Mouse (Mus musculus): Measurements from ENCODE around the gene Olfr1315-ps1. TPM values are rescaled to one million over a fixed set of nuclear protein-coding genes. Genes with fewer than 3 reads are reported as not detected.

The Olfr1315-ps1 gene
- not detected in 2 replicates for polyA plus RNA-seq (2015; fragmentation: Nextera tagmentation; extraction: Ambion mirVana)

- no peak within 1 kb of the TSS for H3K4me2 ChIP-seq (replicated peaks)
- H3K4me1 ChIP-seq: no peaks in the 10 kb centered on the region
- ATAC-seq (ENCODE audit: insufficient number of reproducible peaks, low FRiP score, low TSS enrichment, low read depth): no peak
- H3K9ac ChIP-seq: no peak within 1 kb of the TSS
- no peaks in the 10 kb centered on the region for H3K36me3 ChIP-seq
- H3K9me3 ChIP-seq (replicated peaks): no peaks in the 10 kb centered on the region
- no peak within 1 kb of the TSS for H3K4me3 ChIP-seq (replicated peaks)
- no peaks in the 10 kb centered on the region for H3K27me3 ChIP-seq
- H3K27ac ChIP-seq (replicated peaks): no peak within 1 kb of the TSS
- WGBS: 70% methylated on average over 1 of the region's 1 CpGs
These were observed at the start of gene Olfr1315-ps1 for GRCm38 (mm10) chr2:112115340-112115739. TSS of gene Olfr1315-ps1 (minus strand) at chr2:112115440.

- no peaks in the 10 kb centered on the region for H3K36me3 ChIP-seq
These were observed 38.7 kb upstream of the Olfr1315-ps1 start, which contains the start of gene Olfr1318 for GRCm38 (mm10) chr2:112153898-112154297. TSS of gene Olfr1318 (plus strand) at chr2:112154198.

GRCm38 (mm10) chr2:112140029-112140428, 24.8 kb upstream of the Olfr1315-ps1 start, which contains the start of gene Olfr1317:
TSS of gene Olfr1317 (plus strand) at chr2:112140329.
- Histone ChIP-seq H3K27ac (replicated peaks) (no peak within 1 kb of the TSS), H3K4me3 (replicated peaks) (no peak within 1 kb of the TSS), H3K4me2 (replicated peaks) (no peak within 1 kb of the TSS), H3K27me3 (no peaks in the 10 kb centered on the region), H3K9ac (no peak within 1 kb of the TSS), H3K4me1 (no peaks in the 10 kb centered on the region), H3K36me3 (no peaks in the 10 kb centered on the region), H3K9me3 (replicated peaks) (no peaks in the 10 kb centered on the region)
- ATAC-seq (ENCODE audit: insufficient number of reproducible peaks, low FRiP score, low TSS enrichment, low read depth): no peak
- 68% methylated on average over 2 of the region's 2 CpGs for WGBS

More at GRCm38 (mm10) chr2:112153898-112154297, 38.7 kb upstream of the Olfr1315-ps1 start, which contains the start of gene Olfr1318:
- no peak within 1 kb of the TSS for H3K4me2 ChIP-seq (replicated peaks)
- no peaks in the 10 kb centered on the region for H3K27me3 ChIP-seq
- no peak within 1 kb of the TSS for H3K9ac ChIP-seq
- H3K4me3 ChIP-seq (replicated peaks): no peak within 1 kb of the TSS
- ATAC-seq (ENCODE audit: insufficient number of reproducible peaks, low FRiP score, low TSS enrichment, low read depth): no peak
- no peaks in the 10 kb centered on the region for H3K4me1 ChIP-seq
- H3K9me3 ChIP-seq (replicated peaks): no peaks in the 10 kb centered on the region
- no peak within 1 kb of the TSS for H3K27ac ChIP-seq (replicated peaks)

- Histone ChIP-seq H3K9me3 (replicated peaks) (no peaks in the 10 kb centered on the region), H3K27ac (replicated peaks) (no peak within 1 kb of the TSS), H3K4me2 (replicated peaks) (no peak within 1 kb of the TSS), H3K9ac (no peak within 1 kb of the TSS), H3K27me3 (no peaks in the 10 kb centered on the region), H3K4me1 (no peaks in the 10 kb centered on the region), H3K36me3 (no peaks in the 10 kb centered on the region), H3K4me3 (replicated peaks) (no peak within 1 kb of the TSS)
- WGBS: 85% methylated on average over 2 of the region's 2 CpGs
- ATAC-seq (ENCODE audit: insufficient number of reproducible peaks, low FRiP score, low TSS enrichment, low read depth): no peak
These were observed 19.6 kb upstream of the Olfr1315-ps1 start, which contains the start of gene Olfr1316 for GRCm38 (mm10) chr2:112134877-112135276. TSS of gene Olfr1316 (minus strand) at chr2:112134977.

GRCm38 (mm10) chr2:112096681-112097080, 18.6 kb downstream of the Olfr1315-ps1 start, which contains the start of gene Olfr1314:
TSS of gene Olfr1314 (minus strand) at chr2:112096781.
- no peak for ATAC-seq (ENCODE audit: insufficient number of reproducible peaks, low FRiP score, low TSS enrichment, low read depth)
- H3K4me2 ChIP-seq (replicated peaks): no peak within 1 kb of the TSS
- H3K36me3 ChIP-seq: no peaks in the 10 kb centered on the region

GRCm38 (mm10) chr2:112077743-112078142, 37.5 kb downstream of the Olfr1315-ps1 start, which contains the start of gene Olfr1313:
TSS of gene Olfr1313 (minus strand) at chr2:112077843.
- H3K4me1 ChIP-seq: no peaks in the 10 kb centered on the region
- no peaks in the 10 kb centered on the region for H3K9me3 ChIP-seq (replicated peaks)
- H3K4me3 ChIP-seq (replicated peaks): no peak within 1 kb of the TSS
- H3K27ac ChIP-seq (replicated peaks): no peak within 1 kb of the TSS
- no peak for ATAC-seq (ENCODE audit: insufficient number of reproducible peaks, low FRiP score, low TSS enrichment, low read depth)
- no peaks in the 10 kb centered on the region for H3K27me3 ChIP-seq
- H3K4me2 ChIP-seq (replicated peaks): no peak within 1 kb of the TSS
- H3K9ac ChIP-seq: no peak within 1 kb of the TSS
- no peaks in the 10 kb centered on the region for H3K36me3 ChIP-seq

More at GRCm38 (mm10) chr2:112096681-112097080, 18.6 kb downstream of the Olfr1315-ps1 start, which contains the start of gene Olfr1314:
- H3K4me3 ChIP-seq (replicated peaks): no peak within 1 kb of the TSS
- H3K4me1 ChIP-seq: no peaks in the 10 kb centered on the region
- H3K27me3 ChIP-seq: no peaks in the 10 kb centered on the region
- H3K9ac ChIP-seq: no peak within 1 kb of the TSS
- H3K27ac ChIP-seq (replicated peaks): no peak within 1 kb of the TSS
- H3K9me3 ChIP-seq (replicated peaks): no peaks in the 10 kb centered on the region

Other genes starting within 250 kb of the Olfr1315-ps1 start
- not detected in 2 replicates for gene Olfr1305, start 238.3 kb downstream of the Olfr1315-ps1 start, polyA plus RNA-seq (2015; fragmentation: Nextera tagmentation; extraction: Ambion mirVana)
- gene Olfr1306, start 199.2 kb downstream of the Olfr1315-ps1 start, polyA plus RNA-seq (2015; fragmentation: Nextera tagmentation; extraction: Ambion mirVana): not detected in 2 replicates
- gene Olfr1307, start 166.0 kb downstream of the Olfr1315-ps1 start, polyA plus RNA-seq (2015; fragmentation: Nextera tagmentation; extraction: Ambion mirVana): not detected in 2 replicates
- gene Olfr1308, start 150.5 kb downstream of the Olfr1315-ps1 start, polyA plus RNA-seq (2015; fragmentation: Nextera tagmentation; extraction: Ambion mirVana): not detected in 2 replicates
- gene Olfr1309, start 125.2 kb downstream of the Olfr1315-ps1 start, polyA plus RNA-seq (2015; fragmentation: Nextera tagmentation; extraction: Ambion mirVana): not detected in 2 replicates
- gene Olfr1310, start 102.7 kb downstream of the Olfr1315-ps1 start, polyA plus RNA-seq (2015; fragmentation: Nextera tagmentation; extraction: Ambion mirVana): not detected in 2 replicates
- gene Olfr1311, start 91.0 kb downstream of the Olfr1315-ps1 start, polyA plus RNA-seq (2015; fragmentation: Nextera tagmentation; extraction: Ambion mirVana): not detected in 2 replicates
- not detected in 2 replicates for gene Olfr1312, start 65.2 kb downstream of the Olfr1315-ps1 start, polyA plus RNA-seq (2015; fragmentation: Nextera tagmentation; extraction: Ambion mirVana)
- not detected in 2 replicates for gene Olfr1313, start 37.6 kb downstream of the Olfr1315-ps1 start, polyA plus RNA-seq (2015; fragmentation: Nextera tagmentation; extraction: Ambion mirVana)
- gene Olfr1314, start 18.7 kb downstream of the Olfr1315-ps1 start, polyA plus RNA-seq (2015; fragmentation: Nextera tagmentation; extraction: Ambion mirVana): not detected in 2 replicates
- not detected in 2 replicates for gene Olfr1316, start 19.5 kb upstream of the Olfr1315-ps1 start, polyA plus RNA-seq (2015; fragmentation: Nextera tagmentation; extraction: Ambion mirVana)
- not detected in 2 replicates for gene Olfr1317, start 24.9 kb upstream of the Olfr1315-ps1 start, polyA plus RNA-seq (2015; fragmentation: Nextera tagmentation; extraction: Ambion mirVana)
- 0.09 TPM in 1 of 2 replicates, not detected in the other for gene Olfr1318, start 38.8 kb upstream of the Olfr1315-ps1 start, polyA plus RNA-seq (2015; fragmentation: Nextera tagmentation; extraction: Ambion mirVana)
- 24.5 and 35.9 TPM in 2 replicates for gene Lpcat4, start 124.0 kb upstream of the Olfr1315-ps1 start, polyA plus RNA-seq (2015; fragmentation: Nextera tagmentation; extraction: Ambion mirVana)
- gene Nutm1, start 143.9 kb upstream of the Olfr1315-ps1 start, polyA plus RNA-seq (2015; fragmentation: Nextera tagmentation; extraction: Ambion mirVana): not detected in 2 replicates
- 201 and 206 TPM in 2 replicates for gene Nop10, start 146.5 kb upstream of the Olfr1315-ps1 start, polyA plus RNA-seq (2015; fragmentation: Nextera tagmentation; extraction: Ambion mirVana)
- 11.1 and 11.8 TPM in 2 replicates for gene Slc12a6, start 150.4 kb upstream of the Olfr1315-ps1 start, polyA plus RNA-seq (2015; fragmentation: Nextera tagmentation; extraction: Ambion mirVana)
- not detected in 2 replicates for gene Gm21985, start 150.9 kb upstream of the Olfr1315-ps1 start, polyA plus RNA-seq (2015; fragmentation: Nextera tagmentation; extraction: Ambion mirVana)